7 mouse cellular contexts compared by ENCODE assay signal in genomic region chr12:79297121-79297576, GRCm38 (mm10). TPM values are rescaled to one million over a fixed set of nuclear protein-coding genes. Genes with fewer than 3 reads are reported as not detected.
A peak's percentile ranks its signal among the peaks of the same experiment; 100 is the strongest.
DNase-seq lines count a peak whose midpoint lies in the region; ATAC-seq lines count a peak whose summit lies in the region.

Gene Rad51b (plus strand): TSS chr12:79297282.

- intact Hi-C loops in gastrocnemius, postnatal 14 days (cut with DNase I; ENCODE audit: low total_unique reads) = no loop called here
- intact Hi-C loops in left cerebral cortex, postnatal 10 days (cut with DNase I) = no loop called here

- peak; percentile 53 to 54 for DNase-seq in adrenal gland, adult 18-20 months (ENCODE audit: low spot score in 2 of 2)
- peak; percentile 96 for DNase-seq in embryo, embryonic 10.5 days (ENCODE audit: low spot score)
- peak; percentile 63 for DNase-seq in gastrocnemius, postnatal 14 days
- peak; percentile 71 to 80 for DNase-seq in left cerebral cortex, postnatal 10 days (ENCODE audit: extremely low spot score in 1 of 2, low spot score in 2 of 2)
- DNase-seq in right cerebral cortex, postnatal 25 days = peak; percentile 57

- ATAC-seq in inflammation-experienced regulatory T-cells, adult 6 months = peak; percentile 79
- ATAC-seq in megakaryocyte-erythroid progenitor cell, adult 5-6 weeks (replicated peaks; ENCODE audit: low FRiP score, low TSS enrichment, poor library complexity, severe bottlenecking) = peak; percentile 89

RNA-seq across cellular contexts. Expression of gene Rad51b, which starts in this region (rescaled TPM):
- total RNA-seq in adrenal gland, adult 18-20 months (2021) = under 1 TPM; 0.26 to 0.46 TPM
- total RNA-seq in gastrocnemius, postnatal 14 days (2021) = under 1 TPM; 0.80 to 0.92 TPM
- 1 to 10 TPM; 1.2 to 4.0 (median 3.4) TPM for polyA plus RNA-seq in inflammation-experienced regulatory T-cells, adult 6 months (2017; shearing (Covaris generic))
- under 1 TPM; 0.43 to 0.71 TPM for total RNA-seq in left cerebral cortex, postnatal 10 days (2021)
- 13.5 and 20.9 TPM in 2 replicates for total RNA-seq in megakaryocyte-erythroid progenitor cell, adult 5-6 weeks (2014; fragmentation: Nextera tagmentation)
- 9.4 and 10.0 TPM in 2 replicates for total RNA-seq in megakaryocyte-erythroid progenitor cell, adult 5-6 weeks (2017)

Comparison
In these comparisons a context has a peak if more than half of its experiments do, and no peak if none do; other contexts are left out.
1. Peak in every context shown above with its lines: DNase-seq and ATAC-seq.
2. RNA of gene Rad51b (total RNA-seq): 9.4 to 20.9 TPM in megakaryocyte-erythroid progenitor cell, adult 5-6 weeks; 0.80 to 0.92 TPM in gastrocnemius, postnatal 14 days, 0.43 to 0.71 TPM in left cerebral cortex, postnatal 10 days and 0.26 to 0.46 TPM in adrenal gland, adult 18-20 months; every median in the first group is over 4 times any median in the second.
3. Peak in DNase-seq in adrenal gland, adult 18-20 months; RNA of the gene not detected or under 1 TPM.
4. Peak in DNase-seq in gastrocnemius, postnatal 14 days; RNA of the gene not detected or under 1 TPM.
5. Peak in DNase-seq in left cerebral cortex, postnatal 10 days; RNA of the gene not detected or under 1 TPM.